Mouse (Mus musculus) erythroblast, adult 5-6 weeks (primary cell): ENCODE data around the gene Gm43720. TPM values are rescaled to one million over a fixed set of nuclear protein-coding genes. Genes with fewer than 3 reads are reported as not detected.

Source experiments
- ATAC-seq: replicated peaks from 2 replicates; pipeline ENCODE4 v1.8.0; 2016; ENCODE audit warnings: moderate number of reproducible peaks, mild to moderate bottlenecking, moderate TSS enrichment, inconsistent platforms; ENCODE audit not compliant: poor library complexity, low FRiP score, severe bottlenecking
- total RNA-seq, 2 experiments: library from RNA; stranded (forward) in 1 of 2; stranded (reverse) in 1 of 2; fragments of 150-400 nt in 1 of 2; fragments of 200-764, 138-1000 nt in 1 of 2; gene quantifications; 2 replicates each; pipeline versions ENCODE4 v1.2.3 to v1.2.4; 2015 to 2017; ENCODE audit warnings: low replicate concordance in 2 of 2

The Gm43720 gene
- total RNA-seq, 2 experiments from 2014 or later = not detected

GRCm38 (mm10) chr5:138263260-138264206, 16.2 kb downstream of the Gm43720 start, which contains the start of gene BC037034:
Gene BC037034, minus strand, starts transcription at chr5:138264033.
- peak; percentile 94 for ATAC-seq

GRCm38 (mm10) chr5:138262582-138263240, 17.0 kb downstream of the Gm43720 start:
- no peak for ATAC-seq

- ATAC-seq = no peak
These were observed 17.8 kb downstream of the Gm43720 start for GRCm38 (mm10) chr5:138262001-138262400.

- no peak for ATAC-seq
These were observed 18.9 kb downstream of the Gm43720 start for GRCm38 (mm10) chr5:138260834-138261233.

GRCm38 (mm10) chr5:138260051-138260450, 19.7 kb downstream of the Gm43720 start:
- no peak for ATAC-seq

GRCm38 (mm10) chr5:138258993-138259392, 20.8 kb downstream of the Gm43720 start:
- no peak for ATAC-seq

GRCm38 (mm10) chr5:138258542-138258941, 21.2 kb downstream of the Gm43720 start:
- no peak for ATAC-seq

- no peak for ATAC-seq
These were observed 21.7 kb downstream of the Gm43720 start for GRCm38 (mm10) chr5:138258078-138258477.

- no peak for ATAC-seq
These were observed 22.2 kb downstream of the Gm43720 start for GRCm38 (mm10) chr5:138257585-138257978.

- ATAC-seq = no peak
These were observed 22.7 kb downstream of the Gm43720 start for GRCm38 (mm10) chr5:138256966-138257584.

- ATAC-seq = no peak; the same call in 1 of the 2 replicates
These were observed 23.7 kb downstream of the Gm43720 start for GRCm38 (mm10) chr5:138256094-138256467.

GRCm38 (mm10) chr5:138255353-138256093, 24.2 kb downstream of the Gm43720 start, which contains the start of gene Lamtor4:
Gene Lamtor4, plus strand, starts transcription at chr5:138255482.
- ATAC-seq = peak; percentile 98

GRCm38 (mm10) chr5:138253061-138253460, 26.7 kb downstream of the Gm43720 start:
- ATAC-seq = no peak

GRCm38 (mm10) chr5:138251144-138251543, 28.6 kb downstream of the Gm43720 start:
- ATAC-seq = no peak

GRCm38 (mm10) chr5:138241511-138241910, 38.2 kb downstream of the Gm43720 start:
- no peak for ATAC-seq

GRCm38 (mm10) chr5:138234224-138234623, 45.5 kb downstream of the Gm43720 start:
- no peak for ATAC-seq

GRCm38 (mm10) chr5:138233778-138234177, 46.0 kb downstream of the Gm43720 start:
- ATAC-seq = no peak

- no peak for ATAC-seq
These were observed 50.2 kb downstream of the Gm43720 start for GRCm38 (mm10) chr5:138229511-138229910.

GRCm38 (mm10) chr5:138228026-138228425, 51.7 kb downstream of the Gm43720 start:
- peak; percentile 65; the same call in 1 of the 2 replicates for ATAC-seq

- ATAC-seq = no peak
These were observed 52.4 kb downstream of the Gm43720 start for GRCm38 (mm10) chr5:138227367-138227766.
